Mouse (Mus musculus) gastrocnemius, postnatal 25 days (tissue): ENCODE data around the gene Klhl32. TPM values are rescaled to one million over a fixed set of nuclear protein-coding genes. Genes with fewer than 3 reads are reported as not detected.
A peak's percentile ranks its signal among the peaks of the same experiment; 100 is the strongest.

ENCODE experiments used
- DNase-seq: peaks from one replicate; pipeline ENCODE4 v3.0.0; 2022
- total RNA-seq, 2 experiments: library from RNA; stranded (reverse); gene quantifications; 1 replicate in 1 of 2; 2 replicates in 1 of 2; pipeline ENCODE4 v1.2.3; 2021

Klhl32 gene
- total RNA-seq, 2 experiments from 2014 or later = 0.08 to 0.15 TPM

DNA sequence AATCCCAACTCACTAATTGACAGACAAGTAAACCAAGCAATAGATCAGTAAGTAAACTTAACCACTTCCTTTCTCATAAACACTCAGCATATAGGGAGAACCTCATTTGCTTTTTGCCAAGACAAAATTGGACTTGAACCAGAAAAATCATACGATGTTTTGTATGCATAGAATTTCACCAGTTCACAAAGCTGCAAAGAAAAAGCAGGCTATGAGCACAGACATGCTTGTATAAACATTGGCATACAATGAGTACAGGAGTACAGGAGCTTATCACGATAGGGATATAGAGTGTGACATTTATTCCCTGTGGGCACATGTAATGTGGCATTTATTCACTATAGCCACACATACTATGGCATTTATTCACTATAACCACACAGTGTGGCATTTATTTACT, 220.5 kb downstream of the Klhl32 start:
- no peak for DNase-seq

DNA sequence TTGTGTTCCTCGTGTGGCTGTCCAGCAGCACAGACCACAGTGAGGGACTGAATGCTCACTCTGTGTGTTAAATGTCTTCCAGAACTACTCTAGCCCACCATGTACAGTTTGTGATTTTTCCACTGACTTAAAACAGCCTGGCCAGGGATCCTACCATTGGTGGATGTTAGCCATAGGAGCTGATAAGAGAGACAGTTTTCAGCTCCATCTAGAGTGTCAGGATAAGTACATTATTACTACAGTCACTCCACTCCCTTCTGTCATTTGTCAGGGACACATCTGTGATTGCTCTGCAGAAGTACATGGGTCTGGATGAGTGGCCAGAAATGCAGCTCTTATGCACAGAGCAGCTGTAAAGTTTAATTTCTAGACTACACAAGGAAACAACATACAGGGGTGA, 223.1 kb downstream of the Klhl32 start:
- DNase-seq = no peak

DNA sequence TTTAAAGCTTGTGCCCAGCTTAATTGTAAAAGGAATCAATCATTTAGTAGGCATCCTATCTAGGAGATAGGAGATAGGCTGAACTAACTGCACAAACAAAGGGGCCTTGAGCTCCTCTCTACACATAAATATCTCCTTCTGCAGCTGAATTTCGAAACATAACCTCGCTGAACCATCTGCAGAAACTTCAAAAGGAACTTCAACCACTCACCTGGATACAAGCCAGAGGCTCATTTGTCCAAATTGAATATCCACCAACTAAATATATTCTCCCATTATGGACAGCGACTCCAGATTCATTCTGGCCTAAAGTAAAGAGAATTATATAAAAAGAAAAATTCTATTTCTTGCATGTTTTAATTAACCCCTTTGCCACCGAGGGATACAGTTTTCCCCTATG, 224.2 kb downstream of the Klhl32 start:
- no peak for DNase-seq

DNA sequence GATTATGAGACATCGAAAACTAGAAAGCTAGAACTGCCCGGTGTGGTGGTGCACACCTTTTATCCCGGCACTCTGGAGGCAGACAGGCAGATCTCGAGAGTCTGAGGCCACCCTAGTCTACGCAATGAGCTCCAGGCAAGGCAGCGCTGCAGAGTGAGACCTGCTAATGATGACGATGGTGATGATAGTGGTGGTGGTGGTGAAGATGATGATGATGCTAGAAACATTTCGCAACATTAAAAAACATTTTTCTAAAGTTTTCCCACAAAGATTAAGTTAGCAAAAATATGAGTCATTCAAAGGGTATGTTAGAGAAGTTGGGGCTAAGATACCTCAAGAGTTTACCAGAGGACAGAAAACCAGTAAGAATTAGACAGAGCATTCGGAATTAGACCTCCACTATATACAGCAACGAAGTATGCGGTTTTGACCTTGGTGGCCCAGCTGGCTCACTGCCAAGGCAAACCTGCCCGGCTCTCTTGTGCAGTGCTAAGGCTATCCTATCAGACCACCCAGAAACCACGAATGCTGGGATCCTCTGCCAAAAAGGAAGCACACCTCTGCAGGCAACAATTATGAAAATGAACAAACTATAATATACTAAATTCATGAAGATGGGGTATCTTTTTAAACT, 224.9 kb downstream of the Klhl32 start:
- DNase-seq = no peak

DNA sequence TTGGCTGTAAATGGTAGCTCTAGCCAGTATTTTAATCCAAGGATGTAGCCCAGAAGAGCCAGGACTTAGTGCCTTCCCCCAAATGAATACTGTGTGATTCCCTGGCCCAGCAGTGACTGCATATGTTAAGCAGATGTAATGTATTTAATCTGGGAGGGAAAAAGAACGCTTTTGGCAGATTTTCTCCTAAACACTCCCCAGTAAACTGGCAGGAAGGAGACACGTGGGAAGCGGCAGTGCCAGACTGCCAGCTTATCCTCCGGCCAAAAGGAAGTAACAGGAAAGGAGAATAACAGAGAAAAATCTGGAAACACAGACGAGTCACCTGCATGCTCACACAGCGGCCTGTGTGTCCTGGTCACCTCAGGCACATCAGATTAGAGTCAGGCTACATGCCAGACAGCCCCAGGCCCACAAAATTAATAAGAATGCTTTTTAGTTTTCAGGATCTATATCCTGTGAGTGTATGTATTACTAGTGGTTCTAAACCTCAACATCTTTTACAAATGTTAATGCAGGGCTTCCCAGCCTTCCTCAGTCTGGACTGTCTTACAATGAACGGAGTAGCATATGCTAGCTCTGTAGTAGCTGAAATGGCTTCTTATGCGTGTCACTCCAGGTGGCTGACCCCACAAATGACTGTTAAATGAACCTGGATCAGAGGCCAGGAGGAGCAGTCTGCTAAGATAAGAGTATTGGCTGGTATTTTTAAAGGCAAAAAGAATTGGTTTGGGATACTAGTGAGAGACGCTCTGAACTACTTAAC, 229.3 kb downstream of the Klhl32 start:
- no peak for DNase-seq

DNA sequence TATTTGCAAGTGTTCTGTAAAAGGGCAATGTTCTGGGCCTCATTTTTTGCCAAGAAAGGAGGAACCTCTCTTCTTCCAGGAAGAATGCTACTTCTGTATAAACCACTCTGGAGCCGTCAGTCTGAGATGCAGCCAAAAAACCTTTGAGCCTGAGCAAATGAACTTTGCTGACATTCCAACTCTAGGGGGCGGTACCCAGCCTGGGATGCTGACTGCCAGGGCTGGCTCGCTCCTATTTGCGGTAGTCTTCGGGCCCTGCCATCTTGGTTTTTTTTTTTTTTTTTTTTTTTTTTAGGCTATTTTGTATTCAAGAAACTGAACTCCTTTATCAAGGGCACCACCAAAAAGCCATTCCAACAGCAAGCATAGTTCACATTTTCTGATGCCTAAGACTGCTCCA, 230.5 kb downstream of the Klhl32 start:
- no peak for DNase-seq

DNA sequence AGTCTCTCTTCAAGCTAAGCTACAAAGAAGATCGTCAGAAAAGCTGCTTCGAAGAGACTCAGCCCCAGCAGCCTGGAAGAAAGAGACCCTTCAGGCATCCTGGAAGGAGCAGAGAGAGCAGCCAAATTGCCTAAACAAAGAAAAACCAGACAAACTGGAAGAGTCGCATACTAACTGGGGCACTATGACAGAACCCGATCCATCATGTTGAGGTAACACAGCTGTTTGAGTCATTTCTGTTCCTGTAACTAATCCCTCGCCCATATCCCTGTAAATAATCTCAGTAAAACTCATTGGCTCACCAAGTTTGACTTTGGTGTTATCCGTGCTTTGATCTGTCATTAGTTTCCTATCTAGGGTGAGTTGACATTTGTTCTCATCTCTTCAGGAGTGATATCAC, 230.9 kb downstream of the Klhl32 start:
- no peak for DNase-seq

DNA sequence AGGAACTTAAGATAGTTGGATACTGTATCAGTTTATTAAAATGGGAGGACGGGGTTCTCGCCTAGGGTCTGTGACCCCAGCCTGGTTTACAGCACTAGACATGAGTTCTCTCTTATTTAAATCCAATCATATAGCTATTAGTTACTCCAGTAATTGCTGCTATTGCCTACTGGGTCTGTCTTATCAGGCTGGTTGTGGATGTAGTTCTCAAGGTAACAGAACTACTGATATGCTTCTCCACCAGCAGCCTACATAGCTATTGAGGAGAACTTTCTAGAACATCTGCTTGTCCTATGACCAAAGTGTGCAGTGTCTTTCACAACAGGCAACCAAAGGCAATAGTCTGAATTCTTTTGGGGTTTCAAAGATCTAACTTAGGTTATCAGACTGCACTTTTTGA, 241.4 kb downstream of the Klhl32 start:
- no peak for DNase-seq

DNA sequence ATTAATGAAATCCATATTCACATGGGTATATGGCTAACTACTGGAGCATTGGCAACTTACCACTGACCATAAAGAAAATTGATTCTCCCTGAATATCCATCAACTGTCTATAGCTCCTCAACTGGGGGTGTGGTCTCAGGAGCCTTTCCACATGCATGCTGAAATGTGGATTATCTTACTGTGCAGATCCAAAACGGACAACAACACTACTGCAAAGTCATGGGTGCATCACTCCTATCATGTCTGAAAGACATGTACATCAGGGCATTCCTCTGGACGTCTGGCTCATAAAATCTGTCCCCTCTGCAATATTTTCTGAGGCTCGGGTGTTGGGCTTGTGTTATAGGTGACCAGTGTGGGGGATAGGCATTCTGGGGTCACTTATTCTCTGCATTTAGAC, 241.8 kb downstream of the Klhl32 start:
- DNase-seq = no peak

DNA sequence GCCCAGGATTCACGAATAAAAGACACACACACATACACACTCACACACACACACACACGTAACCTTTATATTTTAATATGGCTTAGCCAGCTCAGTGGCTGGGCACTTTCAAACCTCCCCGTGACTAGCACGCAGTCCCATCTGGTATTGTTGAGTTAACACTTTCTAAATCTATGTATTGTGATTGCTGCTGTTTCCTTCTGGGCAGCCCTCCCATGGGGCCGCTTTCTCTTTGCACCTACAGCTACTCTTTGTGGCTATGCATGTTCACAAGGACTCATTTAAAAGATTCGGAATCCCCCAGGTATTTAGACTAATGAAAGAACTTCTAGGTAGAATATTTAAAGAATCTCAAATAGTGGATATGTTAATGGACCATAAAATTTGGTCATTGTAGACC, 249.2 kb downstream of the Klhl32 start:
- no peak for DNase-seq

DNA sequence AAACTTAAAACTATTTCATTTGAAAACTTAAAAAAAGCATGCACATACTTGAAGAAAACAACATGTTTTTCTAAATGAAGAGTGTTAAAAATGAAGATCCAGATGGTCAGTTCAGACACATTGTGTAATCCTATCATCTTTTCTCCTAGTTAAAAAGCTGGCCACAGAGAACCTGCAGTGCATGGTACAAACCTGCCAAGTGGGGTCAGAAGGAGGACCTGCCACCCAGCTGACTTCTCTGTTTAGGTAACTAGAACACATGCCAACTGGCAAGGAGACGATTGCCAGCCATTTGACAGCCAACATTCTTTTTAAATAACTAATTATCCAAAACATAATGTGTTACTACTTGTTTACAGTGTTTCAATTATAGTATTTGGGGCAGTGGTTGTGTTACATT, 252.3 kb downstream of the Klhl32 start:
- no peak for DNase-seq

DNA sequence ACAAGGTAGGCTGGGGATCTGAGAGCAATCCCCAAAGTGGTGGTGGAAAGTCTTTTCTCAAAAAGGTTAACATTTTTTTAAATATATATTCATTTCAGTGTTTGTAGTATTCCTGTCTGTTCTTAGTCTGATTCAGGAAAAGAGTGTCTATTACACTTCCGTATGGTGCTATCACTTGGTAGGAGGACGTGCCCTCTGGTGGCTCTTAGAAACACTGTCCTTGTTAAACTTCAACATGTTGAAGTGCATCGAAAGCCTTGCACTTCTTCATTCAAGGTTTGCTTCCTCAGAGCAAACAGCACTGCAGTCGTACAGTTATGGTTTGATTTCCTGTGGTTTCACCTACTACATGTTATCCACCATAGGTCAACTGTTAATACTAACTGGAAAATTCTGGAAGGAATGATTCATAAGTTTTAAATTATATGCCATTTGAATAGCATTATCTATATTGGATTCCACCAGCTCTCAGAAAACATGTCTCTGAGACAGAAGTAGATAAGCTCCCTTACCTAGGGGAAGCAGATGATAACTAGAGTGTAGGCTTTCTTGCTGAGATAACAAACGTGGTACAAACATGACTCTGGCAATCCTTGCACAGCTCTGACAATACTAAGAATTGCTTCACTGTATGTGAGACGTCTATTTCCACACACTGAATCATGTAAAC, 253.8 kb downstream of the Klhl32 start:
- no peak for DNase-seq

DNA sequence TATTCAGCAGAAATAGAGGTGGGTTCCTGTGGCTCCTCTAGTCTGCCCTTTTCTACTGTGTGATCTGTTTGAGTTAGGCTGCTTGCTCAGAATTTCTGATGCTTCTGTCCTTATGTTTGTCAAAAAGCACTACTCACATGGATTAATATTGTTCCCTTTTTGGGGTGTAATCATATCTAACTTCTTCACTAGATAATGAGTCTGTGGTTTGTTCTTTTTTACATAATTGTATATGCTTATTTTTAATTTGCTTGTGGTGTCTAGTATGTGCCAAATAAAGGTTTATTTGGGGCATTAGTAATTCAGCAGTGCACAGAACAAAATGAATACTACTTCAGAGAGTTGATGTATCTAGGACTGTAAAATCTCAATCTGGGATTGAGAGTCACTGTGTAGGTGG, 256.1 kb downstream of the Klhl32 start:
- no peak for DNase-seq

DNA sequence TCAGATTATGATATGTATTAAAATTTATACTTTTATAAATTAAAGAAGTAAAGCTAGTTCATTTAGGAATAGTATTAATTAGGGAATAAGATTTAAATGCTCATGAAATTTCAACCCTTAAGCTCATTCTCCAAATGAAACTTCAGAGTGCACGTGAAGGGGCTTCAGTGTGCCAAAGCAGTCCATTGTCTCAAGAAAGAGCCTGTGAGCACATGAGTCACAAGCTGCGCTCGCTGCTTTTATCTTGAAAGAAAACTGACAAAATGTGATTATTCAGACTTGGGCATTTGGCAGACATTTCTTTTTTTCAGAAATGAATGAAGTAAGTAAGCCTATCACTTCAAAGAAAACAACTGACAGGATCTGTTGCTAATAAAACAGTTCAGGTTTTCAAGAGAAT, 266.9 kb downstream of the Klhl32 start:
- DNase-seq = no peak

DNA sequence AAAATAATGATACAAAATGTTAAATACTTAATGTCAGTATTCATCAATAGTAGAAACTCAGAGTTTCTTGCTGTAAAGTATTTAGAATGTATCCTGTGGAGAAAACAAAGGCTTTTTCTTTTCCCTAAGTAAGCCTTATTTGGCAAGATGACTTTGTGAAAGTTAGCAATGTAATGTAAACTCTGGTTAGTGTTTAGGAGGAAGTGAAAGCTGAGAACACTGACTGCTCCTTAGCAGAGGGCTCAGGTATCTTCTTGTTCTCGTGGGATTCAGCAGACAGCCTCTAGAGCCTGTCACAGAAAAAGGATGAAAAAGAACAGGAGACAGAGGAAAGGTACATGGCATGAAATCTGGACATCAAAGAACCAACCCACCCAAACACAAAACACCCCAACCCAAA, 268.6 kb downstream of the Klhl32 start:
- DNase-seq = no peak

DNA sequence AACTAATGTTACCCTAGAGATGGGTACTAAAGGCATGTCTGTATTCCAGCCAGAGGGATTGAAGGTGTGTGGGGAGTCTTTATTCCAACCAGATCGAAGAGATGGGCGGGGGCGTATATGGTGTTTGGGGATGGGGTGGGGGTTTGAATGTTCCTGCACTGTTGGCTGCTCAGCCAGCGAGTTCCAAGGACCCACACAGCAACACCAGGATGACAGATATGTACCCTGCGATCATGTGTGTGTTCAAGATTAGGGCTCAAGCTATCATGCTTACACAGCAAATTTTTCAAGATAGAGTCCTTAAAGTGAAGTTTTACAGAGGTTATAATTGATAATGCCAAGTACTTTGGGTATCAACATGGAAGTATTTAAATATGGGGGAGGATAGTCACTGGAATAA, 273.3 kb downstream of the Klhl32 start:
- DNase-seq = no peak

DNA sequence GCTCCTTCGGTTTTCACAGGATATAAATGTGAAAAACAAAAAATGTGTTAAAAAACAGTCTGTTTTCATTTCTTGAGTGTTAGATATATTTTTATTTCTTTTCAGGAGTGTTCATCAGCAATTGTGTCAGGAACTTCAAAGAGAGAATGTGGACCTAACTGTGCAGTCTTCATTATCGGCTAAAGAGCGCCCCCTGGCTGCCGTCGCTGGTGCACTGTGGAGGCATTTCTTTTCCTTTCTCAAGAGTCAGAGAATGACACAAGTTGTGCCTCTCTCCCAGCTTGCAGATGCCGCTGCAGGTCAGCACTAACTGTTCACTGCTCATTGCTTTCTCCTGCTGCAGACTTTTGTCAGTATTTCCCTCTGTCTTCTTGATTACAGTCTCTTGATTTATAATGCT, 276.6 kb downstream of the Klhl32 start:
- DNase-seq = peak; percentile 29

DNA sequence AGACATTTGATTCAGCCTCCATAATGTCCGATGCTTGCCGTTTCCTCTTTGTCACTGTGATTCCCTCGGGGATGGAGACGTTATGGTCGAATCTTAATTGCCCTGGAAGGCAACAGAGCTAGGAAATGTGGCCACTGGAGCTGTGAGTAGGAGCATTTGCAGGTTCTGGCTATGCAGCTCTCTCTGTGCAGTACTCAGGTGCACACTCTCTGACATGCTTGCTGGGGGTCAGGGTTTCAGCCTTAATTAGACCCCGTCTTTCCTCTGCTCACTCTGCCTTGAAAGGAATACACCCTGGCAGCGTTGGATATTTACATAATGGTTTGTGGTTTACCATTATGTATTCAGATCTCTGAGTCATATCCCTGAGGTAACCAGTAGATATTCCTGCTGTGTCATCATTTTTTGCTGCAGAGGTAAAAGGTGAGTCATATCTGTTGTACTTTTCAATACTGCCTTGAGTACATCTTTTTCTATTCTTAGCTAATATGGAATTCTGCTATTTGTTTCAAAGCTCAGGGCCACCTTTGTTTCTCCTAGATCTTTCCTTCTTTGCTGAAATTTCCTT, 281.9 kb downstream of the Klhl32 start:
- DNase-seq = no peak

DNA sequence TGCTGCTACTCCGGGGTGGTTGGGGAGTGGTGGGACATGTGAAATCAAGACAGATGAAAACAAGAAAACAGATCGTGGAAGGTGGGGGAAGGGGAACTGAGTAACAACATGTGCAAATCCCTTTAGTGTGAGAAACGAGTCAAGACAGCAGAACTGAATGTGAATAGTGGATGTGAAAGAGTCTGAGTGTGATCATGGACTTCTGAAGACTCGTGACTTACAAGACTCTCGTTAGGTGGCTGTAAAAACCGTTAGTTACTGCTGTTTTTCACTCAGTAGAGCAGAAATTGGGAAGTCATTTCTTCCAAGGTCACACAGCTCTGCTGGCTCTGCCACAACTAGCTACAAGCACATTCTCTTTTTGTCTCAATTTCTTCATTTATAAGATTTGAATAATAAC, 282.9 kb downstream of the Klhl32 start:
- no peak for DNase-seq
